8 mouse cellular contexts compared by ENCODE assay signal in the genomic region with DNA sequence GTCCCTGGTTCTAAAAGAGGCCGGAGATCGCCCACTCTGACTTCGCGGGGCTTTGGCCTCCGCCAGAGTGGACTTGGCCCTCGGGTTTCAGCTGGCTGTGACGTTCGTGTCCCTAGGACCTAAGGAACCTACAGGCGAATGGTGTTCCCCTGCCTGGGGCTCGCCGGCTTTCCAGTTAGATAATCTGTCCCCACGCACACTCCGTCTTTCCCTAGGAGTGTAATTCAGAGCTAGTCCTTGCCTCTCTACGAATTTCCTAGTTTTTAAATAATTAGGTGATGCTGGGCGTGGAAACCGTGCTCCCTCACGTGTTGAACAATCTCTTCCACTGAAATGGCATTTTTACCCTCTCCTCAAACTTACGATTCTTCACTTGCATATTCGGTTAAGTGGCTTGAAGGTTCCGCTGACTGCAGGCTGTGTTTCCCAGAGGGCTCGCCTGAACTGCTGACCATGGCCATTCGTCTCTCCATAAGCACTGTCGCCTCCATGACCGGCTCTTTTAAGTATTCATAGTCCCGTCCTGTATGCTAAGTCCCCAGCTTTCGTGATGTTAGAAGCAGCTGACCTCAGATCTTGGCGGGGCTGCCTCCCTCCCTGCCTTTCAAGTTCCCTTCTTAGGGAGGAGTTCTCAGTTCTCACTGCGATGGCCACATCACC. TPM values are rescaled to one million over a fixed set of nuclear protein-coding genes. Genes with fewer than 3 reads are reported as not detected.
DNase-seq lines count a peak whose midpoint lies in the region; ATAC-seq and TF ChIP-seq lines count a peak whose summit lies in the region.

No protein-coding gene starts in this region.

- TF ChIP-seq CTCF in Patski (IDR thresholded peaks at IDR 0.05), result no peak

- DNase-seq in kidney, postnatal 25 days, result no peak
- peak; percentile 10 for DNase-seq in Patski (ENCODE audit: low read depth, low spot score)
- DNase-seq in thymus, postnatal 25 days, result peak; percentile 5
- no peak for DNase-seq in right cerebral cortex, postnatal 14 days

- peaks cover 15% of the 10 kb centered on the region for H3K4me1 ChIP-seq in kidney, embryonic 15.5 days
- peaks cover 11% of the 10 kb centered on the region for H3K4me1 ChIP-seq in forebrain, embryonic 13.5 days
- H3K4me1 ChIP-seq in kidney, embryonic 16.5 days (ENCODE audit: insufficient read depth, low read length), result peaks cover 13% of the 10 kb centered on the region

- peak overlapping the region; percentile 75 for H3K4me2 ChIP-seq in kidney, embryonic 15.5 days
- H3K4me2 ChIP-seq in forebrain, embryonic 13.5 days, result peak overlapping the region; percentile 99
- peak overlapping the region; percentile 97 for H3K4me2 ChIP-seq in kidney, embryonic 16.5 days (replicated peaks; ENCODE audit: low read depth, low read length)

- CTCF ChIA-PET in Patski (lab: Charles Lee), result no interaction called here

- peak overlapping the region; percentile 88 for H3K9ac ChIP-seq in kidney, embryonic 15.5 days
- peak overlapping the region; percentile 91 for H3K9ac ChIP-seq in forebrain, embryonic 13.5 days
- peak overlapping the region; percentile 91 for H3K9ac ChIP-seq in kidney, embryonic 16.5 days (replicated peaks; ENCODE audit: low read length)

- peak overlapping the region; percentile 89 for H3K4me3 ChIP-seq in kidney, embryonic 15.5 days (replicated peaks)
- peak overlapping the region; percentile 89 for H3K4me3 ChIP-seq in forebrain, embryonic 13.5 days
- peak overlapping the region; percentile 96 for H3K4me3 ChIP-seq in kidney, embryonic 16.5 days (ENCODE audit: low read length)

- 0% methylated on average over 28 of the region's 28 CpGs for WGBS in kidney, embryonic 15.5 days
- under 1% methylated on average over 28 of the region's 28 CpGs for WGBS in forebrain, embryonic 13.5 days
- under 1% methylated on average over 28 of the region's 28 CpGs for WGBS in kidney, embryonic 16.5 days

- H3K36me3 ChIP-seq in kidney, embryonic 15.5 days, result peaks cover 18% of the 10 kb centered on the region
- H3K36me3 ChIP-seq in forebrain, embryonic 13.5 days (ENCODE audit: poor library complexity, severe bottlenecking), result peaks cover 5% of the 10 kb centered on the region; the same call in 1 of the 2 replicates
- 0 out of 2 replicates have a peak, but pooled peaks cover 3% of the 10 kb centered on the region for H3K36me3 ChIP-seq in kidney, embryonic 16.5 days (ENCODE audit: insufficient read depth, low read length)

- in situ Hi-C loops in Patski (cut with MboI; ENCODE audit: low pct_unique_long_range_greater_than_20kb), result no loop called here

- no peaks in the 10 kb centered on the region for H3K9me3 ChIP-seq in kidney, embryonic 15.5 days (replicated peaks)
- no peaks in the 10 kb centered on the region; the same call in 1 of the 2 replicates for H3K9me3 ChIP-seq in forebrain, embryonic 13.5 days (replicated peaks)
- no peaks in the 10 kb centered on the region for H3K9me3 ChIP-seq in kidney, embryonic 16.5 days (ENCODE audit: low read length)

- POLR2A ChIA-PET in Patski (lab: Charles Lee), result interaction anchor here (0.9 to 1.3 kb wide), 2 partner anchors 69 to 150 kb away, joined by 3 read pairs; no protein-coding TSS in a partner anchor

- H3K27ac ChIP-seq in kidney, embryonic 15.5 days, result peak overlapping the region; percentile 99
- H3K27ac ChIP-seq in forebrain, embryonic 13.5 days, result peak overlapping the region; percentile 99
- peak overlapping the region; percentile 99 for H3K27ac ChIP-seq in kidney, embryonic 16.5 days (ENCODE audit: low read length)

- ATAC-seq in kidney, embryonic 15.5 days (replicated peaks; ENCODE audit: low FRiP score), result peak; percentile 35; the same call in 1 of the 2 replicates
- ATAC-seq in Patski, result peak; percentile 12
- ATAC-seq in forebrain, embryonic 13.5 days, result peak; percentile 42
- no peak for ATAC-seq in kidney, embryonic 16.5 days (ENCODE audit: low FRiP score, low TSS enrichment)
- peak; percentile 23; the same call in 1 of the 2 replicates for ATAC-seq in megakaryocyte, adult 5-6 weeks (ENCODE audit: poor library complexity, severe bottlenecking)

- H3K27me3 ChIP-seq in kidney, embryonic 15.5 days, result no peaks in the 10 kb centered on the region
- no peaks in the 10 kb centered on the region for H3K27me3 ChIP-seq in Patski
- no peaks in the 10 kb centered on the region for H3K27me3 ChIP-seq in forebrain, embryonic 13.5 days
- H3K27me3 ChIP-seq in kidney, embryonic 16.5 days (ENCODE audit: insufficient read depth, low read length), result no peaks in the 10 kb centered on the region

RNA-seq across cellular contexts. Expression of a gene that starts 0.8 kb away (rescaled TPM):
- 136 and 138 TPM in 2 replicates for polyA plus RNA-seq in kidney, embryonic 15.5 days (2015; fragmentation: Nextera tagmentation; extraction: Ambion mirVana)
- 71.6 TPM for polyA plus RNA-seq in Patski (2021)
- 122 and 134 TPM in 2 replicates for polyA plus RNA-seq in forebrain, embryonic 13.5 days (2015; fragmentation: Nextera tagmentation; extraction: Ambion mirVana)
- polyA plus RNA-seq in kidney, embryonic 16.5 days (2015; fragmentation: Nextera tagmentation; extraction: Ambion mirVana), result 135 and 140 TPM in 2 replicates
- 87.8 and 109 TPM in 2 replicates for total RNA-seq in megakaryocyte, adult 5-6 weeks (2015)
- total RNA-seq in megakaryocyte, adult 5-6 weeks (2017), result 74.4 and 83.1 TPM in 2 replicates

Comparison
In these comparisons a context has a peak if more than half of its experiments do, and no peak if none do; other contexts are left out.
1. DNase-seq: peak in Patski (single experiment) and thymus, postnatal 25 days (single experiment); none in kidney, postnatal 25 days (0 of 2) and right cerebral cortex, postnatal 14 days (single experiment).
2. Peak in every context shown above with its lines, with median percentiles within 50 percentile points of each other: H3K27ac ChIP-seq, H3K4me2 ChIP-seq, H3K4me3 ChIP-seq and H3K9ac ChIP-seq.